Mouse (Mus musculus) olfactory bulb, adult 2 months (tissue): Measurements from ENCODE around the gene Armc9. TPM values are rescaled to one million over a fixed set of nuclear protein-coding genes. Genes with fewer than 3 reads are reported as not detected.

Experiments used
- H3K27ac ChIP-seq: fragments of 200-500 bp; 2 replicates; pipeline ENCODE4 v1.5.1; 2012; ENCODE audit warnings: low read depth, low read length; ENCODE audit not compliant: insufficient read depth
- H3K4me1 ChIP-seq: fragments of 200-500 bp; 2 replicates; pipeline ENCODE4 v1.6.1; 2012; ENCODE audit warnings: low read length; ENCODE audit not compliant: control insufficient read depth, insufficient read depth
- H3K4me3 ChIP-seq: fragments of 200-500 bp; 2 replicates; pipeline ENCODE4 v1.5.1; 2012; ENCODE audit warnings: mild to moderate bottlenecking, low read depth, low read length, moderate library complexity; ENCODE audit not compliant: insufficient read depth
- CTCF ChIP-seq: fragments of 200-500 bp; IDR thresholded peaks from 2 replicates; pipeline ENCODE4 v1.5.1; 2012; ENCODE audit warnings: low read depth, mild to moderate bottlenecking, low read length, moderate library complexity; ENCODE audit not compliant: insufficient read depth
- POLR2A ChIP-seq: fragments of 200-500 bp; IDR thresholded peaks from 2 replicates; pipeline ENCODE4 v1.6.1; 2012; ENCODE audit warnings: mild to moderate bottlenecking, low read depth, low read length, moderate library complexity; ENCODE audit not compliant: insufficient read depth
- WGBS: fragments of 180-500 bp; shearing (Covaris S2); methylation state at CpG from one replicate; pipeline ENCODE4 v1.1.7; 2018; 5-methylcytosine and 5-hydroxymethylcytosine counted together
- polyA plus RNA-seq: library from polyadenylated mRNA; stranded (reverse); fragments of >200 nt; gene quantifications from 2 replicates; pipeline ENCODE4 v1.2.4, GENCODE M21; 2012; ENCODE audit warnings: low replicate concordance; ENCODE audit not compliant: missing spikeins, insufficient read depth, insufficient read length

The Armc9 gene
- polyA plus RNA-seq, 1 experiment = not detected

- Histone ChIP-seq H3K4me1 (peaks cover 5% of the 10 kb centered on the region; the same call in 1 of the 2 replicates), H3K4me3 (no peak overlapping the region), H3K27ac (no peak overlapping the region)
- 86% methylated on average over 5 of the region's 5 CpGs for WGBS
- TF ChIP-seq CTCF (no peak), POLR2A (no peak)
These were observed 139.3 kb downstream of the Armc9 start for GRCm38 (mm10) chr1:86293868-86294267.

GRCm38 (mm10) chr1:86294472-86294871, 139.9 kb downstream of the Armc9 start:
- WGBS = 59% methylated on average over 4 of the region's 4 CpGs
- TF ChIP-seq CTCF (no peak), POLR2A (no peak)
- Histone ChIP-seq H3K27ac (no peak overlapping the region), H3K4me1 (peaks cover 5% of the 10 kb centered on the region; the same call in 1 of the 2 replicates), H3K4me3 (no peak overlapping the region)

- TF ChIP-seq CTCF (no peak), POLR2A (no peak)
These were observed 145.5 kb downstream of the Armc9 start for GRCm38 (mm10) chr1:86300093-86300492.

GRCm38 (mm10) chr1:86300731-86301130, 146.2 kb downstream of the Armc9 start:
- Histone ChIP-seq H3K27ac (no peak overlapping the region), H3K4me3 (no peak overlapping the region), H3K4me1 (peaks cover 10% of the 10 kb centered on the region)
- TF ChIP-seq POLR2A (no peak), CTCF (no peak)
- WGBS = 61% methylated on average over 7 of the region's 7 CpGs

More at GRCm38 (mm10) chr1:86300093-86300492, 145.5 kb downstream of the Armc9 start:
- 59% methylated on average over 2 of the region's 2 CpGs for WGBS
- H3K4me3 ChIP-seq = no peak overlapping the region
- H3K27ac ChIP-seq = no peak overlapping the region
- H3K4me1 ChIP-seq = peaks cover 10% of the 10 kb centered on the region

GRCm38 (mm10) chr1:86301221-86302091, 146.9 kb downstream of the Armc9 start:
- no peak for TF ChIP-seq POLR2A
- TF ChIP-seq CTCF = no peak
- Histone ChIP-seq H3K4me3 (no peak overlapping the region), H3K27ac (no peak overlapping the region), H3K4me1 (peaks cover 10% of the 10 kb centered on the region)
- WGBS = 62% methylated on average over 6 of the region's 6 CpGs

GRCm38 (mm10) chr1:86302532-86302931, 148.0 kb downstream of the Armc9 start, which contains the start of gene B3gnt7:
Gene B3gnt7 (plus strand): TSS chr1:86302832.
- H3K4me3 ChIP-seq = peak within 1 kb of the TSS; percentile 49
- TF ChIP-seq CTCF (no peak), POLR2A (no peak)
- WGBS = 59% methylated on average over 6 of the region's 6 CpGs
- H3K27ac ChIP-seq = no peak within 1 kb of the TSS
- peaks cover 10% of the 10 kb centered on the region for H3K4me1 ChIP-seq

- peaks cover 10% of the 10 kb centered on the region for H3K4me1 ChIP-seq
- TF ChIP-seq CTCF = no peak
- no peak for TF ChIP-seq POLR2A
- peak overlapping the region; percentile 49 for H3K4me3 ChIP-seq
- no peak overlapping the region for H3K27ac ChIP-seq
- WGBS = under 1% methylated on average over 65 of the region's 65 CpGs
These were observed 148.7 kb downstream of the Armc9 start for GRCm38 (mm10) chr1:86303063-86303872.

GRCm38 (mm10) chr1:86303873-86304250, 149.3 kb downstream of the Armc9 start:
- TF ChIP-seq POLR2A (no peak), CTCF (no peak)
- 9% methylated on average over 16 of the region's 16 CpGs for WGBS
- H3K4me3 ChIP-seq = peak overlapping the region; percentile 49
- H3K4me1 ChIP-seq = peaks cover 10% of the 10 kb centered on the region
- no peak overlapping the region for H3K27ac ChIP-seq

- 83% methylated on average over 3 of the region's 3 CpGs for WGBS
- TF ChIP-seq POLR2A (no peak), CTCF (no peak)
These were observed 152.1 kb downstream of the Armc9 start for GRCm38 (mm10) chr1:86306686-86307085.

More at GRCm38 (mm10) chr1:86306686-86307085, 152.1 kb downstream of the Armc9 start:
- Histone ChIP-seq H3K27ac (no peak overlapping the region), H3K4me1 (peaks cover 10% of the 10 kb centered on the region), H3K4me3 (no peak overlapping the region)
